Mouse (Mus musculus): ENCODE results near the gene Tex37.

The Tex37 gene

GRCm38 (mm10) chr6:70887993-70888392, 30.7 kb downstream of the Tex37 start:
- in situ Hi-C loops (cut with MboI, MseI), result loop anchor here (10.0 kb wide), 1 partner anchor 1143 kb away; no protein-coding TSS in a partner anchor

GRCm38 (mm10) chr6:70880714-70881304, 37.9 kb downstream of the Tex37 start:
- in situ Hi-C loops (cut with MboI, MseI), result loop anchor here (5.0 to 10.0 kb wide), 2 partner anchors 79 to 1136 kb away; no protein-coding TSS in a partner anchor

- in situ Hi-C loops (cut with MboI, MseI), result loop anchor here (5.0 kb wide), 1 partner anchor 53 kb away; no protein-coding TSS in a partner anchor
Observed at GRCm38 (mm10) chr6:70875017-70875416, 43.7 kb downstream of the Tex37 start.

GRCm38 (mm10) chr6:70874035-70874775, 44.5 kb downstream of the Tex37 start:
- in situ Hi-C loops (cut with MboI, MseI), result no loop called here

GRCm38 (mm10) chr6:70872570-70872969, 46.2 kb downstream of the Tex37 start:
- in situ Hi-C loops (cut with MboI, MseI), result no loop called here

- in situ Hi-C loops (cut with MboI, MseI), result no loop called here
Observed at GRCm38 (mm10) chr6:70872128-70872527, 46.6 kb downstream of the Tex37 start.

GRCm38 (mm10) chr6:70871511-70871980, 47.2 kb downstream of the Tex37 start:
- in situ Hi-C loops (cut with MboI, MseI), result no loop called here

- in situ Hi-C loops (cut with MboI, MseI), result no loop called here
Observed at GRCm38 (mm10) chr6:70867297-70867696, 51.4 kb downstream of the Tex37 start.

GRCm38 (mm10) chr6:70866761-70867160, 52.0 kb downstream of the Tex37 start:
- in situ Hi-C loops (cut with MboI, MseI), result no loop called here

- in situ Hi-C loops (cut with MboI, MseI), result no loop called here
Observed at GRCm38 (mm10) chr6:70864285-70864684, 54.4 kb downstream of the Tex37 start.

Measured in T-helper 1 cell (primary cell).